Mouse (Mus musculus) heart, embryonic 14.5 days (tissue): ENCODE results near the gene Olfr589. TPM values are rescaled to one million over a fixed set of nuclear protein-coding genes. Genes with fewer than 3 reads are reported as not detected.

ENCODE experiments used
- polyA plus RNA-seq: library from polyadenylated mRNA; unstranded; fragments of >200 nt; fragmentation: Nextera tagmentation; extraction: Ambion mirVana; gene quantifications from 2 replicates; pipeline ENCODE4 v1.2.1, GENCODE M21; 2014

The Olfr589 gene
- polyA plus RNA-seq, 1 experiment from 2014 or later, result not detected

Other genes with a start within 250 kb of the Olfr589 start
- gene Olfr571, start 238.8 kb downstream of the Olfr589 start, polyA plus RNA-seq, result not detected in 2 replicates
- gene Olfr572, start 231.9 kb downstream of the Olfr589 start, polyA plus RNA-seq, result not detected in 2 replicates
- not detected in 2 replicates for gene Olfr573-ps1, start 213.8 kb downstream of the Olfr589 start, polyA plus RNA-seq
- gene Olfr574, start 207.9 kb downstream of the Olfr589 start, polyA plus RNA-seq, result not detected in 2 replicates
- gene Olfr575, start 197.6 kb downstream of the Olfr589 start, polyA plus RNA-seq, result not detected in 2 replicates
- not detected in 2 replicates for gene Olfr576, start 193.7 kb downstream of the Olfr589 start, polyA plus RNA-seq
- gene Olfr577, start 180.4 kb downstream of the Olfr589 start, polyA plus RNA-seq, result not detected in 2 replicates
- gene Olfr578, start 167.0 kb downstream of the Olfr589 start, polyA plus RNA-seq, result not detected in 2 replicates
- not detected in 2 replicates for gene Olfr582, start 118.3 kb downstream of the Olfr589 start, polyA plus RNA-seq
- not detected in 2 replicates for gene Olfr583, start 105.1 kb downstream of the Olfr589 start, polyA plus RNA-seq
- gene Olfr584, start 74.5 kb downstream of the Olfr589 start, polyA plus RNA-seq, result not detected in 2 replicates
- not detected in 2 replicates for gene Olfr585, start 58.6 kb downstream of the Olfr589 start, polyA plus RNA-seq
- gene Olfr586, start 30.7 kb downstream of the Olfr589 start, polyA plus RNA-seq, result not detected in 2 replicates
- not detected in 2 replicates for gene Olfr588-ps1, start 15.5 kb downstream of the Olfr589 start, polyA plus RNA-seq
- gene Olfr591, start 22.0 kb upstream of the Olfr589 start, polyA plus RNA-seq, result not detected in 2 replicates
- gene Olfr592, start 28.4 kb upstream of the Olfr589 start, polyA plus RNA-seq, result not detected in 2 replicates
- gene Olfr593, start 55.5 kb upstream of the Olfr589 start, polyA plus RNA-seq, result not detected in 2 replicates
- gene Olfr594, start 60.6 kb upstream of the Olfr589 start, polyA plus RNA-seq, result not detected in 2 replicates
- not detected in 2 replicates for gene Usp17ld, start 96.1 kb upstream of the Olfr589 start, polyA plus RNA-seq
- not detected in 2 replicates for gene Olfr596, start 149.3 kb upstream of the Olfr589 start, polyA plus RNA-seq
- gene Olfr597, start 160.0 kb upstream of the Olfr589 start, polyA plus RNA-seq, result not detected in 2 replicates
- gene Olfr598, start 167.2 kb upstream of the Olfr589 start, polyA plus RNA-seq, result not detected in 2 replicates
- gene Olfr599, start 179.6 kb upstream of the Olfr589 start, polyA plus RNA-seq, result not detected in 2 replicates
- not detected in 2 replicates for gene Olfr600, start 193.3 kb upstream of the Olfr589 start, polyA plus RNA-seq
- gene Olfr601, start 206.3 kb upstream of the Olfr589 start, polyA plus RNA-seq, result not detected in 2 replicates
- not detected in 2 replicates for gene Olfr603, start 229.8 kb upstream of the Olfr589 start, polyA plus RNA-seq